Mouse (Mus musculus): Measurements from ENCODE around the gene Col24a1. TPM values are rescaled to one million over a fixed set of nuclear protein-coding genes. Genes with fewer than 3 reads are reported as not detected.
A peak's percentile ranks its signal among the peaks of the same experiment; 100 is the strongest.

Col24a1 gene
- total and polyA plus RNA-seq, 2 experiments from 2014 or later: 0.57 to 0.75 TPM

- ATAC-seq (ENCODE audit: insufficient read depth, low read depth) (no peak), DNase-seq (ENCODE audit: low spot score) (no peak)
- Histone ChIP-seq H3K4me2 (ENCODE audit: low read depth, low read length) (no peak overlapping the region), H3K27me3 (ENCODE audit: control insufficient read depth, insufficient read depth, low read length) (no peaks in the 10 kb centered on the region), H3K27ac (ENCODE audit: low read depth) (no peak overlapping the region), H3K4me3 (ENCODE audit: low read depth, low read length) (no peak overlapping the region), H3K4me1 (ENCODE audit: control insufficient read depth, insufficient read depth) (no peaks in the 10 kb centered on the region), H3K9me3 (replicated peaks; ENCODE audit: control insufficient read depth, low read length) (no peaks in the 10 kb centered on the region), H3K9ac (replicated peaks; ENCODE audit: low read depth, low read length) (no peak overlapping the region), H3K36me3 (replicated peaks; ENCODE audit: control insufficient read depth, insufficient read depth, low read length) (no peaks in the 10 kb centered on the region)
- TF ChIP-seq CTCF (IDR thresholded peaks at IDR 0.05; ENCODE audit: low read depth) (no peak), EP300 (IDR thresholded peaks at IDR 0.05; ENCODE audit: low read depth) (no peak)
Observed at GRCm38 (mm10) chr3:145386434-145386833, 94.2 kb downstream of the Col24a1 start.

DNA sequence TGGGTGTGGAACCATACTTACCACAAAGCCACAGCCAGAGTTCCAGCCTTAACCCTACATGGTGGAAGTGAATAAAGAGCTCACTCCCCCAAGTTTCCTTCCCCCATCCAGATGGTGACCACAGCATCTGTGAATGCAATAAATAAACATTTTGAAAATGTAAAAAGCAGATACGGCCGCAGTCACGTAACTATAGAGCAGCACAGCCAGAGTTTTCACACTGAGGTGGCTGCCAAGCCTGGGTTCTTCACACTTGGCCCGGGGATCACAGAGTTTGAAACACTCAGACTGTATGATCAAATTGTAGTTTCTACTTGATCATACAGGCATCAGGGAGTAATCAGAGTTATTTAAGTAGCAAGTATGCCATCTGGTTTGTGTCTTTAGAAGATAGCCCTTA, 98.4 kb downstream of the Col24a1 start:
- H3K36me3 ChIP-seq (replicated peaks; ENCODE audit: control insufficient read depth, insufficient read depth, low read length): no peaks in the 10 kb centered on the region
- WGBS: 70% methylated on average over 4 of the region's 4 CpGs
- no peak overlapping the region for H3K4me2 ChIP-seq (ENCODE audit: low read depth, low read length)
- H3K27me3 ChIP-seq (ENCODE audit: control insufficient read depth, insufficient read depth, low read length): no peaks in the 10 kb centered on the region
- H3K9me3 ChIP-seq (replicated peaks; ENCODE audit: control insufficient read depth, low read length): no peaks in the 10 kb centered on the region
- TF ChIP-seq CTCF (IDR thresholded peaks at IDR 0.05; ENCODE audit: low read depth) (no peak), EP300 (IDR thresholded peaks at IDR 0.05; ENCODE audit: low read depth) (peak; percentile 35; the same call in 1 of the 2 replicates)
- DNase-seq (ENCODE audit: low spot score): no peak
- no peak overlapping the region for H3K4me3 ChIP-seq (ENCODE audit: low read depth, low read length)
- no peak overlapping the region for H3K9ac ChIP-seq (replicated peaks; ENCODE audit: low read depth, low read length)
- no peak overlapping the region for H3K27ac ChIP-seq (ENCODE audit: low read depth)
- peak; percentile 27; the same call in 1 of the 2 replicates for ATAC-seq (ENCODE audit: insufficient read depth, low read depth)
- H3K4me1 ChIP-seq (ENCODE audit: control insufficient read depth, insufficient read depth): no peaks in the 10 kb centered on the region

- WGBS: 79% methylated on average over 19 of the region's 19 CpGs
- H3K4me3 ChIP-seq (ENCODE audit: low read depth, low read length): no peak overlapping the region
- H3K9ac ChIP-seq (replicated peaks; ENCODE audit: low read depth, low read length): no peak overlapping the region
- no peaks in the 10 kb centered on the region for H3K36me3 ChIP-seq (replicated peaks; ENCODE audit: control insufficient read depth, insufficient read depth, low read length)
- no peak overlapping the region for H3K4me2 ChIP-seq (ENCODE audit: low read depth, low read length)
- DNase-seq (ENCODE audit: low spot score) (no peak), ATAC-seq (ENCODE audit: insufficient read depth, low read depth) (no peak)
- H3K27me3 ChIP-seq (ENCODE audit: control insufficient read depth, insufficient read depth, low read length): no peaks in the 10 kb centered on the region
- H3K9me3 ChIP-seq (replicated peaks; ENCODE audit: control insufficient read depth, low read length): no peaks in the 10 kb centered on the region
- no peaks in the 10 kb centered on the region for H3K4me1 ChIP-seq (ENCODE audit: control insufficient read depth, insufficient read depth)
- H3K27ac ChIP-seq (ENCODE audit: low read depth): no peak overlapping the region
- TF ChIP-seq CTCF (IDR thresholded peaks at IDR 0.05; ENCODE audit: low read depth): no peak
- no peak for TF ChIP-seq EP300 (IDR thresholded peaks at IDR 0.05; ENCODE audit: low read depth)
Observed at GRCm38 (mm10) chr3:145391986-145392659, 99.9 kb downstream of the Col24a1 start.

DNA sequence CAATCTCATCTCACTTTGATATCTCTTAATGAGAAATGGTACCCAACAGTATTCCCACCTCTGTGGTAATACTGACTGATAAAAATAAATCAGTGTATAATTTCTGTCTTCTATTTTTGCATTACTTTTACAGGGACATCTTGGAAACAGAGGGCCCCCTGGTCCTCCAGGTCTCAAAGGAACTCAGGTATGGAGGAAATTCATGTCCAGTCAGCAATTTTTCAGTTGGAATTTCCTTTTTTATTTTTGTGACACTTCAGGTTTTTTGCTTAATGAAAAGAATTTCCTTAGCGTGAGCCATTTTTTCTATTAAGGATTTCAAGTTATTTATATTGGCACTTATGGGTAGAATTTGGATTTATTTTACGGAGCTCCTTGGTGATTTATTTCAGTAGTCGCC, 106.9 kb downstream of the Col24a1 start:
- Histone ChIP-seq H3K36me3 (replicated peaks; ENCODE audit: control insufficient read depth, insufficient read depth, low read length) (no peaks in the 10 kb centered on the region), H3K27ac (ENCODE audit: low read depth) (no peak overlapping the region), H3K27me3 (ENCODE audit: control insufficient read depth, insufficient read depth, low read length) (no peaks in the 10 kb centered on the region; the same call in 1 of the 2 replicates), H3K4me2 (ENCODE audit: low read depth, low read length) (no peak overlapping the region), H3K4me1 (ENCODE audit: control insufficient read depth, insufficient read depth) (no peaks in the 10 kb centered on the region), H3K4me3 (ENCODE audit: low read depth, low read length) (no peak overlapping the region), H3K9me3 (replicated peaks; ENCODE audit: control insufficient read depth, low read length) (no peaks in the 10 kb centered on the region), H3K9ac (replicated peaks; ENCODE audit: low read depth, low read length) (no peak overlapping the region)
- ATAC-seq (ENCODE audit: insufficient read depth, low read depth) (no peak), DNase-seq (ENCODE audit: low spot score) (no peak)
- WGBS: 82% methylated on average over 3 of the region's 3 CpGs
- TF ChIP-seq EP300 (IDR thresholded peaks at IDR 0.05; ENCODE audit: low read depth) (no peak), CTCF (IDR thresholded peaks at IDR 0.05; ENCODE audit: low read depth) (no peak)

GRCm38 (mm10) chr3:145402257-145402656, 110.0 kb downstream of the Col24a1 start:
- Histone ChIP-seq H3K9ac (replicated peaks; ENCODE audit: low read depth, low read length) (no peak overlapping the region), H3K27ac (ENCODE audit: low read depth) (no peak overlapping the region), H3K4me2 (ENCODE audit: low read depth, low read length) (no peak overlapping the region), H3K27me3 (ENCODE audit: control insufficient read depth, insufficient read depth, low read length) (no peaks in the 10 kb centered on the region; the same call in 1 of the 2 replicates), H3K4me3 (ENCODE audit: low read depth, low read length) (no peak overlapping the region), H3K4me1 (ENCODE audit: control insufficient read depth, insufficient read depth) (no peaks in the 10 kb centered on the region), H3K9me3 (replicated peaks; ENCODE audit: control insufficient read depth, low read length) (no peaks in the 10 kb centered on the region), H3K36me3 (replicated peaks; ENCODE audit: control insufficient read depth, insufficient read depth, low read length) (no peaks in the 10 kb centered on the region)
- 77% methylated on average over 10 of the region's 10 CpGs for WGBS
- ATAC-seq (ENCODE audit: insufficient read depth, low read depth) (no peak), DNase-seq (ENCODE audit: low spot score) (no peak)
- no peak for TF ChIP-seq CTCF (IDR thresholded peaks at IDR 0.05; ENCODE audit: low read depth)
- TF ChIP-seq EP300 (IDR thresholded peaks at IDR 0.05; ENCODE audit: low read depth): no peak

GRCm38 (mm10) chr3:145402994-145403393, 110.7 kb downstream of the Col24a1 start:
- H3K4me1 ChIP-seq (ENCODE audit: control insufficient read depth, insufficient read depth): no peaks in the 10 kb centered on the region
- TF ChIP-seq EP300 (IDR thresholded peaks at IDR 0.05; ENCODE audit: low read depth) (no peak), CTCF (IDR thresholded peaks at IDR 0.05; ENCODE audit: low read depth) (no peak)
- H3K36me3 ChIP-seq (replicated peaks; ENCODE audit: control insufficient read depth, insufficient read depth, low read length): no peaks in the 10 kb centered on the region
- DNase-seq (ENCODE audit: low spot score): no peak
- H3K27me3 ChIP-seq (ENCODE audit: control insufficient read depth, insufficient read depth, low read length): no peaks in the 10 kb centered on the region; the same call in 1 of the 2 replicates
- no peak for ATAC-seq (ENCODE audit: insufficient read depth, low read depth)
- WGBS: 85% methylated on average over 6 of the region's 6 CpGs
- H3K9ac ChIP-seq (replicated peaks; ENCODE audit: low read depth, low read length): no peak overlapping the region
- no peak overlapping the region for H3K27ac ChIP-seq (ENCODE audit: low read depth)
- no peak overlapping the region for H3K4me2 ChIP-seq (ENCODE audit: low read depth, low read length)
- no peak overlapping the region for H3K4me3 ChIP-seq (ENCODE audit: low read depth, low read length)
- H3K9me3 ChIP-seq (replicated peaks; ENCODE audit: control insufficient read depth, low read length): no peaks in the 10 kb centered on the region
